Mouse (Mus musculus) megakaryocyte, adult 5-6 weeks (primary cell): ENCODE data around the gene Gm42906. TPM values are rescaled to one million over a fixed set of nuclear protein-coding genes. Genes with fewer than 3 reads are reported as not detected.

ENCODE experiments used
- ATAC-seq: 2 replicates; pipeline ENCODE4 v1.8.0; 2016; ENCODE audit warnings: mild to moderate bottlenecking, inconsistent platforms; ENCODE audit not compliant: poor library complexity, severe bottlenecking
- total RNA-seq, 2 experiments: library from RNA; stranded (forward) in 1 of 2; stranded (reverse) in 1 of 2; fragments of 153-499, 151-499 nt in 1 of 2; fragments of 221-1000, 200-1000 nt in 1 of 2; gene quantifications; 2 replicates each; pipeline versions ENCODE4 v1.2.3 to v1.2.4; 2015 to 2017

Gene Gm42906
- total RNA-seq, 2 experiments from 2014 or later, result not detected

DNA sequence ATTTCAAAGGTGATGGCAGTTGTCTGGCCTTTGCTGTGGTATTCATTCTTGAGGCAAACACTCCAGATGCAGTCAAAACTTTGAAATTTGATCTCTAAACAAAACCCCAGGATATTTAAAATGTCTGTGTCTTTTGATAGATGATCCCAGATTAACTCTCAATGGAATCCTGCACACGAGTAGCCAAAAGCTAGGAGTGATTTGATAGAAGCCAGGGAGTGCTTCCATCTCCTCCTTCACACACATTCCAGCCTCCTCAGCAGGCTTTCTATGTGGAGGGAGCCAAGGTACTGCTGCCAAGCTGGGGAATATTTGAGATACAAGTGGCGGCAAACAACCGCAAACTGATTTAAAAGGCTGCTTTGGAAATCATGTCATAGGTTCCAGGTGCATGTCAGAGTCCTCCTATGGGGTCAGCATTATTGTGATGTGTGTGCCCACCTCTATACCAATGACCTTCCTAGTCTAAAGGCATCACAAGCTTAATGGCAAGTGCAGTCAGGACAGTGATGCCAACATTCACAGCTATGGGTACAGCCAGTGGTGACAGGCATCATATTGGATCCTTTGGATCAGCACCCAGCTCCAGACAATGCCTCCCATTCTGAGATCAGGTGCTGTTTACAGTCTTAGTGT is 234.0 kb downstream of the Gm42906 start:
- ATAC-seq, result no peak

DNA sequence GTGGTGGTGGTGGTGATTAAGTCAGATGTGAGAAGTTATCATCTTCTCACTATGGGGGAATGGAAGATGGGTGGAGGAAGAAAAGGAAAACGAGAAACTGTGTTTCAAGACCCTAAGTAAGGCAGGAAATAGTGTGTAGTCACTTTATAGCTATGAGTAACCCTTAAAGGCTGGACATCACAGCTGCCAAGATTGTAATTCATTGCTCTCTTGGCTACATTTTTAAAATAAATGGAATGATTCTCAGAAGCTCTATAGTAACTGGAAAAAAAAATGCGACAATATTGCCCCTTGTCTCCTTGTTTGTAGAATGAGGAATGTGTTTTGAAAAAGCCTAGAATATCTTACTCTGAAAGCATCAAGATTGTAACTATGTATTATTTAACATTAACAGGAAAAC is 235.7 kb downstream of the Gm42906 start:
- no peak for ATAC-seq

DNA sequence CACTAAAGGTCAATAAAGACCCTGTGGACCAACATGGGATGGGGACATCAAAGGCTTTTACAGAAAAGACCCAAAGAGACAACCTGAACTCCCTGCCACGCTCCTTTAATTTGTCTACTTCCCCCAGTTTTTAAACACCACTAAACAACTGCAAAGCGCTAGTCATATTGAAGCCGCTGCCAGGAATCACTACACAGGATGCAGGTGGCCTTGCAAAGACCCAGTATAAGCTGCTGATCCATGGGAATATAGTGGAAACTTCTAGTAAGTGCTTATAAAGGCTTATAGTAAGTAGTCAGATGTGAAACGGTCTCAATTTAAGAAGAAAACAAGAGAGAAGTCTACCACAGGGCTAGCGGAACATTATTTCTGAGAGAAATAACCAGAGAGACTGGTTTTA is 237.2 kb downstream of the Gm42906 start:
- no peak for ATAC-seq

DNA sequence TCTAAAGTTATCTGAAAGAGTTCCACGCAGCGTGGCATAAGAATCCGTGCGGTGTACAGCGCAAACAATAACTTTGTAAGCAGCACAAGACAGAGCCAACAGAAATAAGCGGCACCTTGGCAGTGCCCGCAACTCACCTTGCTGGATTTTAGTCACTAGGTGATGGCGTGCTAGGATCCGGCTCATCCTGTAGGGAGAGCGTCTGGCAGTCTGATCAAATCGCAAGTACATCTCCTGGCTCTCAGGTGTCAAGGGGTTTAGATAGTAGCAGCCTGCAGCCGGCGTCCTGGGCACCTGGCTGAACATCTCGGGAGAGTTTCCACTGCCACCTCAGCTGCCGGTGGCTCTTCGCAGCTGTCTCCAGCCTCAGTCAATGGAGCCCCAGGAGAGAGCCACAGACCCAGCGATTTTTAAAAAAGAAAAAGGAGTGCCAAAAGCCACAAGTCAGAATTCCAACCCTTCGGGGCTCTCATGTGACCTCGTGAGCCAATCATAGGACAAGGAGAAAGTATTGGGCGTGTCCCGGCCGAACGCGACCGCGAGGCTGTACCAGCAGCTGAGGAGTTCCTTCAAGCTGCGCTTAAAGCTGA is 238.1 kb downstream of the Gm42906 start:
- peak; percentile 54 for ATAC-seq

DNA sequence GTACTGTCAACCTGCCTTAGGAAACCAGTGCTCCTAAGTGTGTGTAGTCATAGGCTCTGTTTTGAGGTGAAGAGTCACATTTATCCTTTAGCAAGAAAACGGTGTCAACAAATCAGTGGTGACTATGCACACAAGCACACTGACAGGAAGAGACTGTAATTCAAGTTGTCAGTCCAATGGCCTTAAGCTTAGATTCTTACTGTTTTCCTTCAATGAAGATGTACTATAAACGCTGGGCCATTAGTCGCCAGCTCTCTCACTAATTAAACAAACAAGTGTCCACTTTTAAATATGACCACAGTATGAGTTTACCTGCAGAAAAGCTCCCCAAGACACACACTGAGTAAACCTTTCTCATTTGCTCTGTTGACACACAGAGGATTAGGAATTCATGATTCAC is 238.6 kb downstream of the Gm42906 start:
- no peak for ATAC-seq

DNA sequence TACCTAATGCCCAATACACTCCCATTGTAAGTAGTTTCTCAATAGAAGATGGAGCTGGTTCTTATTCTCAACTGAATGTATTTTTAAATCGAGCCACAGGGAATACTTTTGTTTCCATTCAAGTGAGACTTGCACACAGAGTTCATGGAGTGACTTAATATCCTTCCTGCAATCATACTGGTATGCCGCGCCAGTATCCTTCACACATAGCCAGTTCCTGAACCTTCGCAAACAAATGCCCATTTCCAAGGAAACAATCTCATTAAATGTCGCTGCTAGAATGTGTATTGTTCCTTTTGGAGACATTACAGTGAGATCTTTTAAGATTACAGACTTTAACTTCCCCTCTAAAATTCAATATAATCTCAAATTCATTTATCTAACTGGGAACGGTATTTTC is 239.3 kb downstream of the Gm42906 start:
- no peak for ATAC-seq

DNA sequence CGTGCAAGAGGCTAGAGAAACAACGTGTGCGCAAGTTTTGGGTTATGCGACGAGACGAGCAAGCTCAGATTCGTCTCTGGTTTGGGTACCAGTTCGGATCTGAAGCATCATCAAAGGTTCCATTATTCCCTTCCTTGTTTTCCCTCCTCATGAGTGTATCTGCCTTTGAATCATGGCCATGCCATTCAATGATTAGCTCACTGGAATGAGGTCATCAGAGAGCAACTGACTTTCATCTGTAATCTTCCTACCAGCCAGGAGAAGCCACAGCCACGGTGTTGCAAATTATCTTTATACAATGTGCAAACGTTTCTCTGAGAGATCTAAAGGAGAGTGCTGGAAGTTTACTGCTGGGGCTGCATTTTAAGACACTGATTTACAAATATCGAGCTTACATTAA is 240.6 kb downstream of the Gm42906 start:
- no peak for ATAC-seq

DNA sequence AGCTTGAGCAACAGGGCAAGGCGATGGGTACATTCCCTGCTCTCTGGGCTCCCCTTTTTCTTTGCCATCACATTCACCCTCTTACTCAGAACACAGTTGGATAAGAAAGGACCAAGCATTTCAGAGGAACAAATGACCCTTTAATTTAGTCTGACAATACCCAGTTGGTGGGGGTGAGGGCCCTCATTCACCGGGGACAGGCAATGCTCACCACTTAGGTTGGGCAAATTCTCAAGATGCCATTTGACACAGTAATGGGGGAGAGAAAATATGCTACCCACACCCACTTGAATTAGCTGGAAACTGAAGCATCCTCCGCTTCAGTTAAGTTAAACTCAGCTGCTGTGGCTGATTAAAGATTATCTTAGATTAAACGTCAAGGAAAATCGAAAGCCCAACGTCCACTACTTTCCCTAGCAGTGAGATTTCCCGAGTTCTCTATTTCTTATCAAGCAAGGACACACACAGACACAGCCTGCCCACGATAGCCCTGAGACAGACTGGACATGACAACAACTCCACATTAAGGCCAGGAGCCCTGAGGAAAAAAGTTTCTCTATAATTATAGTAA is 242.6 kb downstream of the Gm42906 start:
- ATAC-seq, result no peak

DNA sequence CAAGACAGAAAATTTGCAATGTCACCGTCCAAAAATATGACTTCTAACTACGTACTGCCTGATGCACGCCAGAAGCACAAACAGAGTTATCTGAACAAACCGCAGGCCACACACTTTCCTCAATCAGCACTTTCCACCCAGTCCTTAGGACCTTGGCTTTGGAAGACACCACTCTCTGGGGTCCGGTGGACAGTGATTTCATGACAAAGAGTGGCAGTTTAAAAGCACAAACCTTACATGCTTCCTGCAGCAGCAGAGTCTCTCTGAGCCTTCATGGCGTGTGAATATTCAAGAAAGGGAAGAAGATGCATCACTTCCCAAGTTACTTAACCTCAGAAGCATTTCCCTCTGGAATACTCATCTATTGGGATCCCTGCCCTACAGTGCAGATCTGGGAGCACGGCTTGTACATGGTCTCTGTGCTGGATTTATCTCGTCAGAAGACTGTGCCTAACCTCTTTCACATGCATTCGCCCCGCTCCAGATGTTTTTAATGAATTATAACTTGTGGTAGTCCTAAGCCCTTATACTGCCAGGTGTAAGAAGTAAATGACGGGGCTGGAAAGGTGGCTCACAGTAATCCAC is 244.2 kb downstream of the Gm42906 start:
- no peak for ATAC-seq

DNA sequence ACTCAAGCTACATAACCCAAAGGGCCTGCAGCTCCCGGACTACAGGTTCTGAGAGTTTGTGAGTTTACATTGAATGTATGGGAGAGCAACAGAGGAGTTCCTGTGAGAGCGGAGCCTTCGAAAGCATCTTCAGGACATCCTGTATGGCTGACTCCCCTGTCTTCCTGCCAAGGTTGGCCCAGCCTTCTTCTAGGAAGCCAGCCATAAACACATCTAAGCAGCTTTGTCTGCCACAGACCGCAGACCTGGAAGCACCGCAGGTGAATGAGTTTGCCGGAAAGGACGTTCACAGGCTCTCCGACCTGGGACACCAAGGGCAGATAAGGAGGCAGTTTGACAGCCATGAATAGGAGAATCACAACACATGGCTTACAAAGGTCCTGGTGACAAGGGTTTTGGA is 246.7 kb downstream of the Gm42906 start:
- ATAC-seq, result no peak

DNA sequence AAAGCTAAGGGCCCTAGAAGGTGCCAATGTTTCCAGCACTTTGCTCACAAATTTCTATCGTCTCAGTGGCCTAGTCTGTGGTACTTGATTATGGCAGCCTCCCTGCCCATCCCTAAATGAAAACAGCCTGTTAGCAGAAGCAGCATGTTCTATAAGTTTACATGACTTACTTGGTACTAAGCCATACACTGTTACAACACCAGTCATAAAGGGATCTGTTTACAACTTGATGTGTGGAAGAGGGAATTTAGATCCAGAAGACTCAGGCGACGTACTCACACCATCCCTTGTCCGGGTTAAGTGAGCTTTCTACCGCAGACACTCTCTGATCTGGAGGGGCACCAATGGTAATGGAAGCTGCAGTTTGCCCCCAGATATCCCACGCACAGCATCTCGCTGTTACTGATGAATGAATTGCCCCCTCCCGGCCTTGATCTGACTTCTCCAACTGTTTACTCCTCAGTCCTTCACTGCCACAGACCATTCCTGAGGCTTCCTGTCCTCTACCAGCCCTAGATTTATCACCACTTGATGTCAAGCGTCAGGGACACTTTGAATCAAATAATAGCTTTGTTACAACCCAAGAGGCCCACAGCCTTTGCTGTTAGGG is 247.7 kb downstream of the Gm42906 start:
- no peak for ATAC-seq

DNA sequence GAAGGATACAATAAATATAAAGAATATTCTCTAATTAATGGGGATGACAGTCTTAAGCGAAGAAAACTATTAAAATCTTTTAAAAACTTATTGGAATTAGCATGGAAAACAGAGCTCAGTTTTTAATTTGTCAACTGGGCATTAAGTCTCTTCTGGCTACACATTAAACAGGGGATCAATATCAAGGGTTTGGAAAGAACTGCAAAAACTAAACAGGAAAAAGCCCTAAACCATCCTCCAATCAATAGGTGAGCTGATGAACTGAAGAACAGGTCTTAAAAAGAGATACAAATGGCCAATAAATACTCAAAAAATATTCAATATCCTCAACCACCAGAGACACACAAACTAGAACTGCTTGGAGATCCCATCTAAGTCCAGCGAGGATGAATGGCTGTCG is 250.8 kb downstream of the Gm42906 start:
- ATAC-seq, result no peak

DNA sequence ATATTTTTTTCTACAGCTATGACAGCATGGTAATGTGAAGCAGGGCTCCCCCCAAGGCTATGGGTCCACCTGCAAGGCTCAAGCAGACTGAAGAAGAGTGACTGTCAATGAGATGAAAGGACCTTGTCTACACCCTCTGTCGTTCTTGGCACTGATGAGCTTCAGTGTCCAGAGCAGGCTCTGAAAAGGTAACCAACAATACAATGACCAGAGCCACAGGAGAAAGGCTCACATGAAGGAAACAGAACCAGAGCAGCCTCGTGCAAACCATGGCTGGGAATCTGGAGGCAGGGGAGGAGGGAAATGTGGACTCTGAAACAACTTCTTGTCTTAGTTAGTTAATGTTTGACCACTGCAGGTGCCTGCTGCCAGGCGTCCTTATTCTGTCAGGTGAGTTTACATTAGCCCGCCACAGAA is 252.1 kb downstream of the Gm42906 start:
- ATAC-seq, result no peak

DNA sequence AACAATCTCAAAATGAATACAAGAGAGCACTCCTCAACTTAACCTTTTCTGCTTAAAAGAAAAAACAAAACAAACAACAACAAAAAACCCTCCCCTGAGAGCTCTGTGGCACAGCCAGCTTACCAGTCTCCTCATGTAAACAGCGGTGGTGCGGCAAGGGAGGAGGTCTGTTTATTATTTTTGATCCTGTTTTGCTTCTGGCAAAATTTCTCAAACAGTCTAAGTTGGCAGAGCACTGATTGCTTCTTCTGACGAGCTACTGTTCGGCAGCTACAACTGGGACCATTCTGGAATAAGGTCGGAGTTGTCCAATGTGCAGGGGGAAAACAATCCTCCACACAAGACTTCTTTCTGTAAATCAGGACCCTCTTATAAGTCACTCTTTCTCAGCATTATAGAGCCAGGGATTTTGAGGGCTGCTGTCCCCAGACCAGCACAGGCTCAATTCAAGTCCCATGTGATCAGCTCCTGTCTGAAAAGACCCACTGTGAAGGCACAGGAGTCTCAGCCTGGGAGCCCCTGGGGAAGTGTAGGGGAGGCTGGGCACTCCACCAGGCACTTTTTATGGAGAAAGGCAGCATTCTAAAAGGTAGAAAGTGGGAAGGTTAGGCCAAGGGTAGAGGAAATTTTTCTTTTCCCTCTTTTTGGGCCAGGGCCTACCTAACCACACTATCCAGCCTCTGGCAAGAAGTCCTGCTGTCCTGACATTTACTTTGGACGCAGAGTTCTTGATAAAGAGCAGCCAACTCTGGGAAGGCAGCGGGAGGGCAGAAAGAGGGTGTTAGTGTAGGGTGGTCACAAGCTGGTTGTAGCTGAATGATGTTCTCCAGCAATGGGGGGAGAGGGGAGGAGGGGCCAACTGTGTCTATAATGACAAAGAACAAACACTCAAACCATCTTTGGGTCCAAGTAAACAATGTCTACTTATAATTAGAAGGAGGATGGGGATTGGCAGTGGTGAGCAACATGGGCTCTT is 253.2 kb downstream of the Gm42906 start:
- ATAC-seq, result no peak

DNA sequence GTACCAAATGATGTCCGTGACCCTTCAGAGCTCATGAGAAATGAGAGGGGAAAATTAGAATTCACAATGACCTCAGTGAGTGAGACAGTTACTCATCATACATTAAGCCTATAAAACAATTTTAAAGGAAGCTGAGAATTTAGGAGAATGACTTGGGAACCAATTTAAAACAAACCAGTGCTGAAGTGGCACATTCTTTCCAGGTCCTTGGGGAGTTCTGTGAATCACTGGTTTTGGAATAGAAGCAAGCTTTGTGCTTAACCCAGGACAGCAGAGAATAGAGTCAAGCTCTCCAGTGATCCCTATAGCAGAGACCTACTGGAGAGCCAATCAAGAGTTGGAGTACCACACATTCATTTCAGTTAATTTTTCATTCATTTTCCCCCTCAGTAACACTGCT is 254.2 kb downstream of the Gm42906 start:
- no peak for ATAC-seq

DNA sequence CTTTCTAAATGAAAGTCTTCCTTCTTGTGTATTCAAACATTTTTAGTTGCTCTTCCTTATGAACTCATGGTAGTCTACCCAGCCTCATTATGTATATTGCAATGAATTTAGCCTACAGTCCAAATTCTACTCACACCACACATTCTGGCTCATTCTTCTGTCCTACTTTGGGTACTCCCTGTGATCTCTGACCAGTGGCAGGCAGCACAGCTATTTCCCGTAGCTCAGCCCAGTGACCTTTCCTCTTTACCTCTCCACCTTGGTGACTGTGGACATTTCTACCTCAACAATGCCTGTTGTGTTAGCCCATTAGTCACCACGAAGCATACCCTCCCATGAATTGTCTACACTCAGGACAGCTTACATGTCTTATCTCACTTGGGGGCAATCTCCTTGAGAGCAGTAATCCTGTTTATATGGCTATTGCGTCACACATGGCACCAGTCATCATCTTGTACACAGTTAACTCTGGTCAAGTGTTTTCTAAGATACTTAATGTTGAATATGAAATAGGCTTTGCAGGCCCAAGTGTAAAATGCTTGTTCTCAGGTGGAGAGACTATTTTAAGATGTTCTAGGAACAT is 257.7 kb downstream of the Gm42906 start:
- no peak for ATAC-seq

DNA sequence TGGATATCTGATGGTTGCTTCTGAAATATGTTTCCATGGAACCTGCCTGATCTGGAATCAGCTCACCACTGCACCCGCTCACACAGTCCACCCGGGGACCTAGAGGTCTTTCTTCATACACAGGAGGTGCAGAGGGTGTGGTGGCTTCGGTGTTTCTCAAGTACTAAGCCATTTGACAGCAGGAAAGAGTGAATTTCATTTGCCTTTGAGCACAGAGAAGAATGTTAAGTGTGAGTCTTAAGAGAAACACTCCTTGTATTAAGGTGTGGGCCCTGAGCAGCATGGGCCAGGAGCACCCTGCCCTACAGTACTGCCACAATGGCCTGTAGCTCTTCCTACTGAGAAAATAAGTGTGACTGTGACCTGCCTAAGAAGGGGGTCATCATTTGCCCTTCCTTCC is 259.8 kb downstream of the Gm42906 start:
- ATAC-seq, result no peak

DNA sequence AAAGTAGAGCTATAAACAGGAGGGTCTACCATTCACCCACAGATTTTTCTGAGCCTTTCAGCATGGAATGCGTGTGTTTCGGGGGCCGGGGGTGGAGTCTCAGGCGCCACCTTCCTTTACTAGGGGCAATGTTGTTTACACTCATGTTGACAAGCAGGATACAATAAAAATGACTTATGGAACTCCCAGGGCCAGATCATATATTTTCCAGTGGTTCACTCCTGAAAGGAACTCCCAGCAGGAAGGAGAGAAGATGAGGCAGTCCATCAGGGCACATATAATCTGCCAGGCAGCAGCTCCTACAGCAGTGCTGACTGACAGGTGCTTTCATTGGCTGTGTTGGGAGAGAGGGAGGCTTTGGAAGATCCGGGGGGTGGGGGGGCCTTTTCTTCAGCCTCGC is 260.3 kb downstream of the Gm42906 start:
- no peak for ATAC-seq

DNA sequence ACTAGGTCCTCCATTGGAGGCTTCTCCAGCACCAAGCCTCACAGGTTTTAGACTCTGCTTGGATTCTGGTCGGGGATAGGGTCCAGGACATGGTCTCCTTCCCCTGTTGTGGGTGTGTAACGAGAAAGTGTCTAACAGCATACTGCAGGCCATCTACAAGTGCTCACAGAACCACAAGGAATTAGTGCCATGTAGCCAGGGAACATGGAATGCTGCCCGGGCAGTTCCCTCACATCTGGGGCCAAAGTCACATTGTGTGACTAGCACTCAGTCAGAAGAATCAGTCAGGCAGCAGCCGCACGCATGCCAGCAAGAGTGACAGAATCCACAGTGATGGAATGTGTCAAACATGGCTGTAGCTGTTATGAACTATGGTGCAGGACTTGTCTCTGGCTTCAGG is 261.7 kb downstream of the Gm42906 start:
- no peak for ATAC-seq

DNA sequence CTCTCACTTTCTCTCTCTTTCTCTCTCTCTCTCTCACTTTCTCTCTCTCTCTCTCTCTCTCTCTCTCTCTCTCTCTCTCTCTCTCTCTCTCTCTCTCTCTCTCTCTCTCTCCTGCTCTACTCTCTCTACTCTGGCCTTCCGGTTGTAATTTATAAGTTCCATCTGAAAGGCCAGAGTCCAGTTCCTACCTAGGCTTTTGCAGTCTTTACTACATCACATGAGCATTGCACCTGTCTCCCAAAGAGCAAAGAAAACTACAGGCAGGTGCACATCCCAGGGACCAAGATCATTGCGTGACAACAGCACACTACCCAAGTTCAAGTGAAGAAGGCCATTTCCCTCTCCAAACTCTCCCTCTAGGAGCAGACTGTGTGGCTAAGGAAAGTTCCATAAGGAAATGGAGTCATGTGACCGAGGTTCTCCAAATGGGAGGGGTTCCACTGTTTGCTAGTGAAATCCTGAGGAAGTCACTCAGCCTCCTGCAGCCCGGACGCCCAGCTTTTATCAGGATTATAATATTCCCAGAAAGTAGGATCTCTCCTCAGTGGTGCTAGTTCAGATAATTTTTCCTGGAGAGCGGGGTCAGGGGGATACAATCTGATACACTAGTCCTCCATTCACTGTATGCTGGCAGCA is 262.5 kb downstream of the Gm42906 start:
- no peak for ATAC-seq
